Mouse (Mus musculus) megakaryocyte, embryonic 14.5 days (primary cell): ENCODE data around the gene Gm3233.

Experiments used
- FLI1 ChIP-seq: IDR thresholded peaks from 2 replicates; pipeline ENCODE4 v1.6.1; 2012; ENCODE audit warnings: low read length, inconsistent platforms, mixed read lengths
- GATA1 ChIP-seq: IDR thresholded peaks from 3 replicates; pipeline ENCODE4 v1.6.1; 2012; ENCODE audit warnings: mixed read lengths, low read length, inconsistent platforms, borderline replicate concordance

GRCm38 (mm10) chr10:77804095-77804494, 44.6 kb upstream of the Gm3233 start:
- TF ChIP-seq GATA1 (no peak), FLI1 (no peak)
